Mouse (Mus musculus): ENCODE data around the gene Gm6588. TPM values are rescaled to one million over a fixed set of nuclear protein-coding genes. Genes with fewer than 3 reads are reported as not detected.
A peak's percentile ranks its signal among the peaks of the same experiment; 100 is the strongest.
"Not testable (repeated sequence)": the region's sequence is repeated elsewhere in the genome, so short reads cannot be mapped to it uniquely, and the experiment has no call there.

Gm6588 gene
- not detected for total RNA-seq (2021)

GRCm38 (mm10) chr5:112448747-112449440, at the start of gene Gm6588:
TSS of gene Gm6588 (plus strand) at chr5:112449426.
- DNase-seq, result no peak
- intact Hi-C loops (cut with DNase I), result no loop called here

- intact Hi-C loops (cut with DNase I), result no loop called here
Observed at GRCm38 (mm10) chr5:112402437-112402836, 46.8 kb upstream of the Gm6588 start.

GRCm38 (mm10) chr5:112406017-112406416, 43.2 kb upstream of the Gm6588 start:
- intact Hi-C loops (cut with DNase I), result no loop called here
- DNase-seq, result no peak

More at GRCm38 (mm10) chr5:112402437-112402836, 46.8 kb upstream of the Gm6588 start:
- DNase-seq, result no peak

DNA sequence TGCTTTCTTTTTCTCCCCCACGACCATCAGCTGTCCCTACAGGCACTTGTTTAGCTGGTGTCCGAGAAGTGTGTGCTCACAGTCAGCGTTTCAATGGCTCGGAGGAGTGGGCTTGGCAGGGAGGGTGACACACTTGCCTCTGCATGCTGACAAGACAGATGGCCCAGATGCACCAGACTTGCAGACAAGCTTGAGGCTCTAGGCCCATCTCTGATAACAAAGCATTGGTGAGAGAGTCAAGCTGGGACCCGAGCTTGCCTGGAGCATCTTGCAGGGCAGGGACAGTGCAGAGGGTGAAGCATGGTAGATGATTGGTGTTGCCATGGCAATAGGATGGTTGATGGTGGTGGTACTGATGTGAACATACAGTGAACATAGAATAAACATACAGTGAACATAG, 40.0 kb upstream of the Gm6588 start:
- intact Hi-C loops (cut with DNase I), result no loop called here
- peak; percentile 55 for DNase-seq

DNA sequence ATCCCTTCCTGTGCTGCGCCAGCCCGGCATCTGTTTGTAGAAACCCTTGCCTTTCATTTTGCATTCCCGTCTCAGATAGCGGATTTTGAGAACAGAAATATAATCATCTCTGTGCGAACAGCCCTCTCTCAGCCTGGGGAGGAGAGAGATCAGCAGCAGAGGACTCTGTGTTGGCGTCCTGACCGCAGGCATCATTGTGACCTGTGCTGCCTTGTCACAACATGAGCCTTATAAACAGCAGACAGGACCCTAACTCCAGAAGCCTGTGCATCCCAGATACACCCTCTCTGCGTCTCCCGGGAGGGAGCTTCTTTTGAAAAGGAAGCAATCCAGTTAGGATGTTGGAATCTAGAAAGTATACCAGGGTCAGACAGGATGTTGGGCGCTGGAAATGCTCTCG, 38.2 kb upstream of the Gm6588 start:
- intact Hi-C loops (cut with DNase I), result loop anchor here (10.0 kb wide), 1 partner anchor 176 kb away; no protein-coding TSS in a partner anchor
- DNase-seq, result no peak

DNA sequence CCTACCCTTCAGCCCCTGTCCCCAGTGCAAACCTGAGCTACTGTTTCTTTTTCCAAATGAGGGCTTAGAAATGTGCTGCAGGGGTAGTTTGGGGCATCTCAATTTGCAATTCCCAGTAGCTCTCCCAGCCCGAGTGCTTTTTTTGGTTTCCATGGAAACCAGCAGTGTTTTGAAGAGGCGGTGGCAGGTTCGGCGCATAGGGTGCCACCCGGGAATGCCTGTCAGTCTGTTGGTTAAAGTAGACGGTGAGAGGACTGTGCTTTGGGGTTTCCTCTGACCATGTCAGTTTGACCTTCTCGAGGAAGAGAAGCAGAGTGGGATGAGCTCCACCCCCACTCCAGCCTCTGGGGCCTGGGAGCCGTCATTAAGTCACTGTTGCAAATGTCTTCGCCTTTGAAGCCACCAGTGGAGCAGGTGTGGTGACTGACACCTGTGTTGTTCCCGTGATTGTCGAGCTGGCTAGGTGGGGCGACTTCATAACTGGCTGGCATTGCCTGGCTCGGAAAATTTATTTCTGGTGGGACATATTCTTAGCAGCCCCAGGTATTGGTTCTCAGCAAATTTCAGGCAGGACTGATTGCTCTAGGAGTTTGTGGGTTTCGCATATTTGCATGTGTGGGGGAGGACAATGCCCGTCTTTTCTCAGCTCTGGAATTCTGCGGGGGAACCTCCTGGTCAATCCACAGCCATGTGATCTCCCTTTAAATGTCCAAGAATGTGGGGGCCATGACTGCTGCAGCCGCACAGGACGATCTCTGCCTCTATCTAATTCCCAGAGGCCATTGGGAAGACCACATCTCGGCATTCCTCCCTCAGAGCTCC, 37.5 kb upstream of the Gm6588 start:
- intact Hi-C loops (cut with DNase I), result loop anchor here (10.0 kb wide), 1 partner anchor 177 kb away; no protein-coding TSS in a partner anchor
- no peak for DNase-seq

- intact Hi-C loops (cut with DNase I), result loop anchor here (10.0 kb wide), 1 partner anchor 178 kb away; no protein-coding TSS in a partner anchor
- not testable (repeated sequence) for DNase-seq
Observed at GRCm38 (mm10) chr5:112412781-112413180, 36.4 kb upstream of the Gm6588 start.

- peak; percentile 48 for DNase-seq
- intact Hi-C loops (cut with DNase I), result loop anchor here (10.0 kb wide), 1 partner anchor 182 kb away; no protein-coding TSS in a partner anchor
Observed at GRCm38 (mm10) chr5:112416673-112417072, 32.6 kb upstream of the Gm6588 start.

GRCm38 (mm10) chr5:112418023-112418422, 31.2 kb upstream of the Gm6588 start:
- intact Hi-C loops (cut with DNase I), result loop anchor here (10.0 kb wide), 1 partner anchor 183 kb away; no protein-coding TSS in a partner anchor
- DNase-seq, result peak; percentile 69

- peak; percentile 16 for DNase-seq
- intact Hi-C loops (cut with DNase I), result loop anchor here (10.0 kb wide), 1 partner anchor 185 kb away; no protein-coding TSS in a partner anchor
Observed at GRCm38 (mm10) chr5:112419535-112419934, 29.7 kb upstream of the Gm6588 start.

DNA sequence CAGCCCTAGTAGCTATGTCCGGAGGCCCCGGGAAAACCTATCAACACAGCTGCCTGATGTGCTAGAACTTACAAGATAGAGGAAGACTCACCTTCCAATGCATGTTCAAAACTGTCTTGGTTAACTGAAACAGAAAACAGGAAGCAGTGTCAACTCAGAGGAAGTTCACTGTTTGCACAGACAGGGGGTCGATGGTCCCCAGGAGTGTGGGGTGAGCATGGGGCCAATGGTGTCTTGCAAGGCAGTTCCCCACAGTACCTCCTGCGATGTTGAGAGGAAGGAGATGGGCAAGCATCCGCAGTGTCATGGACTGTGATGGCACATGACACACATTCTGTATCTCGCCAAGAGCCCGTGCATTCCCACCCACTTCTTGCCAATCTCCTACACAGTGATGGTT, 22.6 kb upstream of the Gm6588 start:
- intact Hi-C loops (cut with DNase I), result loop anchor here (10.0 kb wide), 1 partner anchor 92 kb away; no protein-coding TSS in a partner anchor
- DNase-seq, result peak; percentile 0

- intact Hi-C loops (cut with DNase I), result loop anchor here (10.0 kb wide), 1 partner anchor 92 kb away; no protein-coding TSS in a partner anchor
- peak; percentile 89 for DNase-seq
Observed at GRCm38 (mm10) chr5:112427283-112427682, 21.9 kb upstream of the Gm6588 start.

GRCm38 (mm10) chr5:112428944-112429343, 20.3 kb upstream of the Gm6588 start:
- peak; percentile 87 for DNase-seq
- intact Hi-C loops (cut with DNase I), result loop anchor here (10.0 kb wide), 1 partner anchor 94 kb away; no protein-coding TSS in a partner anchor

GRCm38 (mm10) chr5:112431120-112431775, 18.0 kb upstream of the Gm6588 start:
- peak; percentile 5 for DNase-seq
- intact Hi-C loops (cut with DNase I), result loop anchor here (5.0 to 10.0 kb wide), 2 partner anchors 434 to 626 kb away; no protein-coding TSS in a partner anchor

DNA sequence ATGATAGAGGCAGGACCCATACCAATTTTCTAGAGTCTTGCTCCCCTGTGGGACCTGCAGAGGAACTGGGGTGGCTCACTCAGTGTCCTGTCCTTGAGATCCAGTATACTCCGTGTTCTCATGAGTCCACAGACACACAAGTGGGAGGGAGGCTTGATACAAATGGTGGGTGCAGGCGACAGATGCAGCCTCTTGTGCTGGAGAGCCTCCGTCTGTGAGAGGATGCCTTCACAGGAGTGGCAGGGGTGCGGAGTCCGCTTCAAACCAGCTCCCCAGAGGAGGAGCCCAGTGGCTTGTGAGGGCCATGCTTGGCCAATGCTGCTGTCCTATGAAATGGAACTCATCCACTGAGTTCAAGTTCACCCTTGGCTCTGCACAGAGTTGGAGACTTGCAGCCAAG, 17.2 kb upstream of the Gm6588 start:
- intact Hi-C loops (cut with DNase I), result loop anchor here (5.0 to 10.0 kb wide), 2 partner anchors 433 to 625 kb away; no protein-coding TSS in a partner anchor
- DNase-seq, result no peak

- peak; percentile 83 for DNase-seq
- intact Hi-C loops (cut with DNase I), result loop anchor here (5.0 to 10.0 kb wide), 2 partner anchors 432 to 624 kb away; no protein-coding TSS in a partner anchor
Observed at GRCm38 (mm10) chr5:112433004-112433403, 16.2 kb upstream of the Gm6588 start.

- peak; percentile 21 for DNase-seq
- intact Hi-C loops (cut with DNase I), result loop anchor here (10.0 kb wide), 1 partner anchor 426 kb away; no protein-coding TSS in a partner anchor
Observed at GRCm38 (mm10) chr5:112438535-112438934, 10.7 kb upstream of the Gm6588 start.

- intact Hi-C loops (cut with DNase I), result no loop called here
Observed at GRCm38 (mm10) chr5:112453088-112453487, 3.9 kb downstream of the Gm6588 start.

DNA sequence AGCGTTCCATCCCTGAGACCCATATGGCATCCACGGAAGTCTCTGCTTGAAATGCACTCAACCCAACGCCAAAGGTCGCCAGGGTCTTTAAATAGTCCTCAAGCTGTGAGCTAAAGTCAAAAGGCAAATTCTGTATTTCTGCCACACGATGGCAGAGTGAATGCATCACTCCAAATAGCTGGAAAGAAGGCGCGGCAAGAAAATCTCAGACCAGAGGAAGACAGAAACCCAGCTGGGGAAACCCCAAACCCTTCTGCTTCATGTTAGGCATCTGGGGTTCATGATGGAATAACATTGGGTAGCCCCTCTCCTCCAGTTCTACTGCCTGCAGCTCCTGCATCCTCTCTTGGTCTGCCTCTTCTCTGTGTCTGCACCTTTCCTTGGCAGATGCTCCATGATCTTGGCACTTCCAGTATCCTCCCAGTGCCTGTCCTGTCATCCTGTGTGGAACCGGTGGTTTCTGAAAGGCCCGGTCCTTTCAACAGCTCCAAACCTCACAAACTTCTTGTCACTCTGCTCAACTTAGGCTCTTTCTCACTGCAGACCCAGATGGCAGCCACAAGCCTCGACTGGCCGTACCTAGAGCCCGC, 5.8 kb downstream of the Gm6588 start:
- no peak for DNase-seq

More at GRCm38 (mm10) chr5:112453088-112453487, 3.9 kb downstream of the Gm6588 start:
- no peak for DNase-seq

GRCm38 (mm10) chr5:112459903-112460302, 10.7 kb downstream of the Gm6588 start:
- DNase-seq, result peak; percentile 58
- intact Hi-C loops (cut with DNase I), result no loop called here

More for the DNA sequence above, 5.8 kb downstream of the Gm6588 start:
- intact Hi-C loops (cut with DNase I), result no loop called here
